Mouse (Mus musculus) megakaryocyte, embryonic 14.5 days (primary cell): ENCODE data around the gene Uqcc2.

Source experiments
- FLI1 ChIP-seq: IDR thresholded peaks from 2 replicates; pipeline ENCODE4 v1.6.1; 2012; ENCODE audit warnings: low read length, inconsistent platforms, mixed read lengths
- GATA1 ChIP-seq: IDR thresholded peaks from 3 replicates; pipeline ENCODE4 v1.6.1; 2012; ENCODE audit warnings: mixed read lengths, low read length, inconsistent platforms, borderline replicate concordance

- no peak for TF ChIP-seq GATA1
- no peak for TF ChIP-seq FLI1
These were observed 21.2 kb upstream of the Uqcc2 start for GRCm38 (mm10) chr17:27154881-27155280.
